Mouse (Mus musculus) lung, embryonic 14.5 days (tissue): ENCODE data around the gene Morn1. TPM values are rescaled to one million over a fixed set of nuclear protein-coding genes. Genes with fewer than 3 reads are reported as not detected.

Source experiments
- ATAC-seq: fragments of 200-750 bp; cut with Nextera tagmentation; 2 replicates; pipeline ENCODE4 v1.8.0; 2017; ENCODE audit warnings: mild to moderate bottlenecking, moderate TSS enrichment, moderate library complexity; ENCODE audit not compliant: insufficient read depth
- DNase-seq: peaks from one replicate; pipeline ENCODE4 v3.0.0-alpha.2; 2015
- H3K27ac ChIP-seq: fragments of 300-500 bp; sonication (generic); 2 replicates; pipeline ENCODE4 v1.5.1; 2014; ENCODE audit warnings: low read depth, mild to moderate bottlenecking, moderate library complexity
- H3K27me3 ChIP-seq: fragments of 300-500 bp; sonication (generic); 2 replicates; pipeline ENCODE4 v1.6.1; 2014; ENCODE audit warnings: low read length, control low read depth; ENCODE audit not compliant: insufficient read depth
- H3K36me3 ChIP-seq: fragments of 300-500 bp; sonication (generic); 2 replicates; pipeline ENCODE4 v1.6.1; 2014; ENCODE audit warnings: control low read depth; ENCODE audit not compliant: insufficient read depth
- H3K4me1 ChIP-seq: fragments of 300-500 bp; sonication (generic); 2 replicates; pipeline ENCODE4 v1.6.1; 2014; ENCODE audit warnings: antibody characterized with exemption, control low read depth; ENCODE audit not compliant: insufficient read depth
- H3K4me2 ChIP-seq: fragments of 300-500 bp; sonication (generic); 2 replicates; pipeline ENCODE4 v1.6.1; 2014; ENCODE audit warnings: mild to moderate bottlenecking
- H3K4me3 ChIP-seq: fragments of 300-500 bp; sonication (generic); 2 replicates; pipeline ENCODE4 v1.5.1; 2014; ENCODE audit warnings: low read depth, low read length
- H3K9ac ChIP-seq: fragments of 300-500 bp; sonication (generic); 2 replicates; pipeline ENCODE4 v1.6.1; 2014
- H3K9me3 ChIP-seq: fragments of 300-500 bp; sonication (generic); 2 replicates; pipeline ENCODE4 v1.6.1; 2016; ENCODE audit warnings: low read depth, low read length, control low read depth
- CTCF ChIP-seq: IDR thresholded peaks from 2 replicates; pipeline ENCODE4 v1.5.1; 2016; ENCODE audit warnings: antibody characterized with exemption, low read depth
- WGBS: fragments of 180-500 bp; shearing (Covaris S2); extraction: QIAGEN DNeasy Blood & Tissue Kit; methylation state at CpG from one replicate; pipeline ENCODE4 v1.1.7; 2014; 5-methylcytosine and 5-hydroxymethylcytosine counted together
- polyA plus RNA-seq: library from polyadenylated mRNA; unstranded; fragments of >200 nt; fragmentation: Nextera tagmentation; extraction: Ambion mirVana; gene quantifications from 2 replicates; pipeline ENCODE4 v1.2.1, GENCODE M21; 2014

Morn1 gene
- polyA plus RNA-seq, 1 experiment from 2014 or later: 5.2 TPM

- Histone ChIP-seq H3K9ac (no peak overlapping the region), H3K36me3 (no peaks in the 10 kb centered on the region), H3K4me1 (peaks cover 47% of the 10 kb centered on the region), H3K9me3 (no peaks in the 10 kb centered on the region), H3K27ac (no peak overlapping the region), H3K4me3 (no peak overlapping the region), H3K27me3 (no peaks in the 10 kb centered on the region), H3K4me2 (no peak overlapping the region)
- TF ChIP-seq CTCF: no peak
- ATAC-seq (no peak), DNase-seq (no peak)
- WGBS: 85% methylated on average over 9 of the region's 9 CpGs
These were observed 99.5 kb downstream of the Morn1 start for GRCm38 (mm10) chr4:155185845-155186244.

GRCm38 (mm10) chr4:155187192-155187674 lies 100.9 kb downstream of the Morn1 start:
- Histone ChIP-seq H3K27ac (peak overlapping the region; percentile 63), H3K36me3 (no peaks in the 10 kb centered on the region), H3K27me3 (no peaks in the 10 kb centered on the region), H3K4me2 (0 out of 2 replicates have a peak overlapping the region, but pooled peaks have one; percentile 11), H3K9me3 (no peaks in the 10 kb centered on the region), H3K4me1 (peaks cover 50% of the 10 kb centered on the region), H3K9ac (no peak overlapping the region), H3K4me3 (no peak overlapping the region)
- ATAC-seq (no peak), DNase-seq (peak; percentile 56)
- TF ChIP-seq CTCF: no peak
- 31% methylated on average over 3 of the region's 3 CpGs for WGBS

GRCm38 (mm10) chr4:155188341-155188740 lies 102.0 kb downstream of the Morn1 start:
- Histone ChIP-seq H3K9me3 (no peaks in the 10 kb centered on the region), H3K4me1 (peaks cover 50% of the 10 kb centered on the region), H3K9ac (no peak overlapping the region), H3K27me3 (no peaks in the 10 kb centered on the region), H3K36me3 (peaks cover 5% of the 10 kb centered on the region; the same call in 1 of the 2 replicates), H3K27ac (peak overlapping the region; percentile 63; the same call in 1 of the 2 replicates), H3K4me2 (no peak overlapping the region), H3K4me3 (no peak overlapping the region)
- no peak for ATAC-seq
- no peak for TF ChIP-seq CTCF
- 16% methylated on average over 8 of the region's 8 CpGs for WGBS
- DNase-seq: no peak

- no peak overlapping the region for H3K9ac ChIP-seq
- peaks cover 49% of the 10 kb centered on the region for H3K4me1 ChIP-seq
- H3K36me3 ChIP-seq: peaks cover 10% of the 10 kb centered on the region
- no peaks in the 10 kb centered on the region for H3K27me3 ChIP-seq
- TF ChIP-seq CTCF: no peak
- H3K4me2 ChIP-seq: no peak overlapping the region
- ATAC-seq (no peak), DNase-seq (no peak)
- H3K4me3 ChIP-seq: no peak overlapping the region
- no peak overlapping the region; the same call in 1 of the 2 replicates for H3K27ac ChIP-seq
- H3K9me3 ChIP-seq: no peaks in the 10 kb centered on the region
These were observed 102.4 kb downstream of the Morn1 start for GRCm38 (mm10) chr4:155188803-155189202.

- Histone ChIP-seq H3K27ac (peak overlapping the region; percentile 24; the same call in 1 of the 2 replicates), H3K9me3 (no peaks in the 10 kb centered on the region), H3K27me3 (no peaks in the 10 kb centered on the region), H3K9ac (no peak overlapping the region), H3K4me1 (peaks cover 41% of the 10 kb centered on the region), H3K4me2 (no peak overlapping the region), H3K36me3 (peaks cover 10% of the 10 kb centered on the region), H3K4me3 (no peak overlapping the region)
- no peak for DNase-seq
- no peak for ATAC-seq
- WGBS: 16% methylated on average over 4 of the region's 4 CpGs
- peak; percentile 29 for TF ChIP-seq CTCF
These were observed 103.3 kb downstream of the Morn1 start for GRCm38 (mm10) chr4:155189711-155190139.

GRCm38 (mm10) chr4:155190275-155190674 lies 103.9 kb downstream of the Morn1 start:
- no peak overlapping the region for H3K4me3 ChIP-seq
- no peak for ATAC-seq
- no peaks in the 10 kb centered on the region for H3K27me3 ChIP-seq
- H3K9ac ChIP-seq: no peak overlapping the region; the same call in 1 of the 2 replicates
- H3K4me1 ChIP-seq: peaks cover 36% of the 10 kb centered on the region
- H3K4me2 ChIP-seq: no peak overlapping the region
- H3K36me3 ChIP-seq: peaks cover 10% of the 10 kb centered on the region
- 27% methylated on average over 7 of the region's 7 CpGs for WGBS
- H3K9me3 ChIP-seq: no peaks in the 10 kb centered on the region
- no peak overlapping the region; the same call in 1 of the 2 replicates for H3K27ac ChIP-seq
- DNase-seq: peak; percentile 24
- no peak for TF ChIP-seq CTCF

Other genes with a start within 250 kb of the Morn1 start
- gene Ttc34, start 249.1 kb upstream of the Morn1 start, polyA plus RNA-seq: 0.12 and 0.30 TPM in 2 replicates
- gene Mmel1, start 217.0 kb upstream of the Morn1 start, polyA plus RNA-seq: 0.13 and 0.19 TPM in 2 replicates
- 37.4 and 39.9 TPM in 2 replicates for gene Fam213b, start 187.4 kb upstream of the Morn1 start, polyA plus RNA-seq
- gene Tnfrsf14, start 158.0 kb upstream of the Morn1 start, polyA plus RNA-seq: 0.78 and 0.85 TPM in 2 replicates
- 0.14 and 0.15 TPM in 2 replicates for gene Hes5, start 125.7 kb upstream of the Morn1 start, polyA plus RNA-seq
- 49.3 and 51.0 TPM in 2 replicates for gene Pank4, start 122.5 kb upstream of the Morn1 start, polyA plus RNA-seq
- gene Plch2, start 29.8 kb upstream of the Morn1 start, polyA plus RNA-seq: 5.2 and 6.7 TPM in 2 replicates
- gene Pex10, start 19.6 kb upstream of the Morn1 start, polyA plus RNA-seq: 7.0 and 9.4 TPM in 2 replicates
- gene Rer1, start 195 bp upstream of the Morn1 start, polyA plus RNA-seq: 160 and 177 TPM in 2 replicates
- gene Ski, start 136.0 kb downstream of the Morn1 start, polyA plus RNA-seq: 23.7 and 25.8 TPM in 2 replicates
- gene Faap20, start 163.2 kb downstream of the Morn1 start, polyA plus RNA-seq: 81.2 and 83.9 TPM in 2 replicates